Mouse (Mus musculus): ENCODE results near the gene Crabp2. TPM values are rescaled to one million over a fixed set of nuclear protein-coding genes. Genes with fewer than 3 reads are reported as not detected.

Gene Crabp2
- 2.6 and 10.6 TPM in 2 replicates for polyA plus RNA-seq (2021; fragmentation: Nextera tagmentation)
- long read RNA-seq, experiment 1, transcript Crabp2-201 (4 exons, 931 nt) = major isoform, 11 of 13 reads
- long read RNA-seq, experiment 1, partial matches to known transcripts = 0 of 13 reads
- long read RNA-seq, experiment 1, other reads (novel, unspliced or antisense) = 2 of 13 reads
- long read RNA-seq, experiment 2, partial matches to known transcripts = 0 of 1 reads
- long read RNA-seq, experiment 2, other reads (novel, unspliced or antisense) = 0 of 1 reads

DNA sequence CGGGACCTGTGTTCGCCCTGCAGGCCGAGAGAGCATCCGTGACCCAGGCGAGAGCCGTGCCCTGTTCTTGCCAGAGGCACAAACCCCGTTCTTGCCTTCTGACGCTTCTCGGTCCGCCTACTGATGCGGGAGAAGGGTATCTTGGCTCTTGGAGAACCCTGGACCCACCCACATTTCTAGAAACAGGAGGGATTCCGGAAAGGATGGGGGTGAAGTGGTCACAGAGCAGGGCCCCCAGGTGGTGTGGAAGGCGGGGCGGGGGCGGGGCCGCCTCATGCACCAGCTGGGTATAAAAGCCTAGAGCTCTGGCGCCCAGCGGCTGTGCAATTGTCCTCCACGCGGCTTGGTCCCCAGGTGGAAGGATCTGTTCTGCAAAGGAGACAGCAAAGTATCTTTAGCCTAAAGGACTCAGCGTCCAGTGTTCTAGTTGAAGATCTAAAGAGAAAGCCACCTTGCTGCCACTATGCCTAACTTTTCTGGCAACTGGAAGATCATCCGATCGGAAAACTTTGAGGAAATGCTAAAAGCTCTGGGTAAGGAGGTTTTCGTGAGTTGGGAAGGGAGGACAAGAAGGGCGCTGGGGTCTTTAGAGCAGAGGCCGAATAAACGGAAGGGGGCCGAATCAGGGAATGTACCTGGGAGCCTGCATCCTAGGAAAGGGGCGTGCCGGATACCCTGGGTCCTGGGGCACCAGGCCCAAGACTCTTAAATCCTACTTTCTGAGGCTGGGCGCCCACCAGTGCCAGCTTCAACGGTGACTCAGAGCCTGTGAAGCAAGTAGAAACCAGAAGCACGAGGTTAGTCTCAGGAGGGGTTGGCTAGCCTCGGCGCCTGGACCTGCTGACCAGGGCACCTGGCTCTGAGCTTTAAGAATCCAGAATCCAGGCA, at the start of gene Crabp2:
Gene Crabp2, plus strand, starts transcription at position 289 of the 888 bp plus-strand sequence.

GRCm38 (mm10) chr3:87905880-87906485, 42.5 kb upstream of the Crabp2 start, which contains the start of gene Hdgf:
TSS of gene Hdgf (plus strand) at chr3:87906321.

GRCm38 (mm10) chr3:87919336-87920108, 28.9 kb upstream of the Crabp2 start, which contains the start of gene Mrpl24:
TSS of gene Mrpl24 (plus strand) at chr3:87919506.

DNA sequence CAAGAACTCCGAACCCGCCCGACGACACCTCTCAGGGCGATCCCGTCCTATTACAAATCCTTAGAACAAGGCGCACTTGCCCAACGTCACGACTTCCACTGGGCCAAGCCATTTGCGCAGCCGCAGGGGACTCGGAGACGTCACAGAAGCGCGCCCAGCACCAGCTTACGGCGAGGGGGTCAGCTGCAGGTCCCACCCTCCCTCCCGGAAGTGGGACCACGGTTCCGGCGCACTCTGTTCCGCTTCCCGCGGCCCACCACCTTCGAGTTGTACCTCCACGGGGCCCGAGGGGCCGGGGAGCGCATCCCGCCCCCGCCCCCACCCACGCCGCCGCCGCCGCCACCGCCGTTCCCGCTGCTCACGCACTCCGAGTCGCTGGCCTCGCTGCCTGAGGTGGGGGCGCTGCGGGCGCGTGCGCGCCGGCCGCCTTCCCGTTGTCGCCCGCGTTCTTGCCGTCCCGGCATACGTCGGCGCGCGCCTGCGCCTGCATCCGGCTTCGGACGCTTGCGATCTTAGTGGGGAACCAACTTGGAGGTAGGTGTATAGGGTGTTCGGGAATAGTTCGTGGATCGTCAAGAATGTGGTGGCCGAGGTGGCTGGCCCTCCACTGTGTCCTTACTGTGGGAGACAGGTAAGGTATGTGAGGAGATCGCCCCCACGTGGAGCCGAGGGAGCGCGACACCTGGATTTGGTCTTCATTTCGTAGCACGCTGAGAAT, 18.2 kb upstream of the Crabp2 start, which contains the start of the genes Isg20l2 and Rrnad1:
Gene Isg20l2, plus strand, starts transcription at position 237 of the 718 bp plus-strand sequence.
Gene Rrnad1, minus strand, starts transcription at position 640 of the 718 bp plus-strand sequence.

GRCm38 (mm10) chr3:87970939-87971488, 22.5 kb downstream of the Crabp2 start, which contains the start of gene Nes:
TSS of gene Nes (plus strand) at chr3:87971078.

DNA sequence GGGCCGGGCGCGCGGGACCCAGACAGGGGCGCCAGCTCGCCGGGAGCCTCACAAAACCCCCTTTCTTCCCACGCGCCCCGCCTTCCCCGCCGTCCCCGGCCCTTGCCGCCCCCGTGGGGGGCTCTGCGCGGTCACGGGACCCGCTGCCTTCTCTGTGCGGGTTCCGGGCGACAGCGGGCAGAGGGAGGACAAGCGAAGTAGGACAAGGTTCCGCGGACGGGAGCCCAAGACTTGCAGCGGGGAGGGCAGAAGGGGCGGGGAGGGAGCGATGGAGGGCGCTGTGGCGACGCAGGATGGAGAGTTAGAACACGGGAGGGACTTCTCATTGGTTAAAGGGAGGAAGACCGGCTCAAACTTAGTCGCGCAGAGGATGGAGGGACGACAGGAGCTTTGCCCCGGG, 51.7 kb downstream of the Crabp2 start, which contains the start of gene Bcan:
Gene Bcan, minus strand, starts transcription at position 50 of the 400 bp plus-strand sequence.

Other genes with a start within 250 kb of the Crabp2 start
- 0.46 and 0.98 TPM in 2 replicates for gene Lrrc71, start 200.0 kb upstream of the Crabp2 start, polyA plus RNA-seq (2021; fragmentation: Nextera tagmentation)
- 0.18 and 0.49 TPM in 2 replicates for gene Ntrk1, start 153.5 kb upstream of the Crabp2 start, polyA plus RNA-seq (2021; fragmentation: Nextera tagmentation)
- gene Insrr, start 151.7 kb upstream of the Crabp2 start, polyA plus RNA-seq (2021; fragmentation: Nextera tagmentation) = 0.15 TPM in 1 of 2 replicates, not detected in the other
- 2.2 and 3.1 TPM in 2 replicates for gene Pear1, start 124.4 kb upstream of the Crabp2 start, polyA plus RNA-seq (2021; fragmentation: Nextera tagmentation)
- gene Sh2d2a, start 101.9 kb upstream of the Crabp2 start, polyA plus RNA-seq (2021; fragmentation: Nextera tagmentation) = 0.08 TPM in 1 of 2 replicates, not detected in the other
- gene Prcc, start 63.1 kb upstream of the Crabp2 start, polyA plus RNA-seq (2021; fragmentation: Nextera tagmentation) = 2.4 and 2.7 TPM in 2 replicates
- 90.1 and 97.6 TPM in 2 replicates for gene Hdgf, start 42.3 kb upstream of the Crabp2 start, polyA plus RNA-seq (2021; fragmentation: Nextera tagmentation)
- gene Mrpl24, start 29.2 kb upstream of the Crabp2 start, polyA plus RNA-seq (2021; fragmentation: Nextera tagmentation) = 77.3 and 83.4 TPM in 2 replicates
- 3.4 and 3.7 TPM in 2 replicates for gene Isg20l2, start 18.4 kb upstream of the Crabp2 start, polyA plus RNA-seq (2021; fragmentation: Nextera tagmentation)
- 8.3 and 10.7 TPM in 2 replicates for gene Rrnad1, start 17.9 kb upstream of the Crabp2 start, polyA plus RNA-seq (2021; fragmentation: Nextera tagmentation)
- 1.4 and 2.2 TPM in 2 replicates for gene Nes, start 22.4 kb downstream of the Crabp2 start, polyA plus RNA-seq (2021; fragmentation: Nextera tagmentation)
- gene Bcan, start 51.6 kb downstream of the Crabp2 start, polyA plus RNA-seq (2021; fragmentation: Nextera tagmentation) = 185 and 220 TPM in 2 replicates
- 12.8 and 16.0 TPM in 2 replicates for gene Hapln2, start 78.9 kb downstream of the Crabp2 start, polyA plus RNA-seq (2021; fragmentation: Nextera tagmentation)
- 18.0 and 18.5 TPM in 2 replicates for gene Gpatch4, start 94.4 kb downstream of the Crabp2 start, polyA plus RNA-seq (2021; fragmentation: Nextera tagmentation)
- 237 TPM in 2 replicates for gene Naxe, start 109.8 kb downstream of the Crabp2 start, polyA plus RNA-seq (2021; fragmentation: Nextera tagmentation)
- gene Ttc24, start 129.6 kb downstream of the Crabp2 start, polyA plus RNA-seq (2021; fragmentation: Nextera tagmentation) = not detected in 2 replicates
- 0.15 and 0.16 TPM in 2 replicates for gene Iqgap3, start 133.3 kb downstream of the Crabp2 start, polyA plus RNA-seq (2021; fragmentation: Nextera tagmentation)
- gene Mef2d, start 193.7 kb downstream of the Crabp2 start, polyA plus RNA-seq (2021; fragmentation: Nextera tagmentation) = 62.2 and 79.5 TPM in 2 replicates

Data from layer of hippocampus, adult 6 months (tissue).